Mouse (Mus musculus): ENCODE results near the gene Ric3. TPM values are rescaled to one million over a fixed set of nuclear protein-coding genes. Genes with fewer than 3 reads are reported as not detected.
A peak's percentile ranks its signal among the peaks of the same experiment; 100 is the strongest.

Gene Ric3
- polyA plus RNA-seq, 1 experiment from 2014 or later = 19.8 TPM

- Histone ChIP-seq H3K27me3 (ENCODE audit: low read depth, poor library complexity, severe bottlenecking) (no peaks in the 10 kb centered on the region), H3K27ac (replicated peaks) (no peak overlapping the region), H3K9me3 (replicated peaks) (no peaks in the 10 kb centered on the region), H3K4me3 (no peak overlapping the region), H3K4me1 (no peaks in the 10 kb centered on the region), H3K36me3 (peaks cover 37% of the 10 kb centered on the region)
- no peak for DNase-seq (ENCODE audit: low spot score)
- 84% methylated on average over 8 of the region's 8 CpGs for WGBS
These were observed 44.9 kb downstream of the Ric3 start for GRCm38 (mm10) chr7:109038121-109038735.

GRCm38 (mm10) chr7:109032054-109032453 lies 51.1 kb downstream of the Ric3 start:
- Histone ChIP-seq H3K4me3 (no peak overlapping the region), H3K27ac (replicated peaks) (no peak overlapping the region), H3K36me3 (peaks cover 33% of the 10 kb centered on the region), H3K4me1 (no peaks in the 10 kb centered on the region), H3K27me3 (ENCODE audit: low read depth, poor library complexity, severe bottlenecking) (no peaks in the 10 kb centered on the region), H3K9me3 (replicated peaks) (no peaks in the 10 kb centered on the region)
- WGBS = 84% methylated on average over 2 of the region's 2 CpGs
- DNase-seq (ENCODE audit: low spot score) = no peak

- Histone ChIP-seq H3K36me3 (peaks cover 35% of the 10 kb centered on the region), H3K27ac (replicated peaks) (no peak overlapping the region), H3K4me1 (no peaks in the 10 kb centered on the region), H3K4me3 (no peak overlapping the region), H3K9me3 (replicated peaks) (no peaks in the 10 kb centered on the region), H3K27me3 (ENCODE audit: low read depth, poor library complexity, severe bottlenecking) (no peaks in the 10 kb centered on the region)
- 85% methylated on average over 3 of the region's 3 CpGs for WGBS
- DNase-seq (ENCODE audit: low spot score) = no peak
These were observed 51.8 kb downstream of the Ric3 start for GRCm38 (mm10) chr7:109031331-109031730.

GRCm38 (mm10) chr7:109029961-109030465 lies 53.1 kb downstream of the Ric3 start:
- Histone ChIP-seq H3K36me3 (peaks cover 34% of the 10 kb centered on the region), H3K9me3 (replicated peaks) (no peaks in the 10 kb centered on the region), H3K4me1 (no peaks in the 10 kb centered on the region), H3K4me3 (no peak overlapping the region), H3K27me3 (ENCODE audit: low read depth, poor library complexity, severe bottlenecking) (no peaks in the 10 kb centered on the region), H3K27ac (replicated peaks) (no peak overlapping the region)
- WGBS = 87% methylated on average over 6 of the region's 6 CpGs
- no peak for DNase-seq (ENCODE audit: low spot score)

- no peak overlapping the region for H3K4me3 ChIP-seq
- no peaks in the 10 kb centered on the region for H3K4me1 ChIP-seq
- no peaks in the 10 kb centered on the region for H3K9me3 ChIP-seq (replicated peaks)
- H3K27me3 ChIP-seq (ENCODE audit: low read depth, poor library complexity, severe bottlenecking) = no peaks in the 10 kb centered on the region
- DNase-seq (ENCODE audit: low spot score) = peak; percentile 47
- no peak overlapping the region for H3K27ac ChIP-seq (replicated peaks)
- WGBS = 32% methylated on average over 6 of the region's 6 CpGs
- peaks cover 30% of the 10 kb centered on the region for H3K36me3 ChIP-seq
These were observed 54.9 kb downstream of the Ric3 start for GRCm38 (mm10) chr7:109028204-109028603.

GRCm38 (mm10) chr7:109027721-109028120 lies 55.4 kb downstream of the Ric3 start:
- Histone ChIP-seq H3K4me1 (no peaks in the 10 kb centered on the region), H3K27ac (replicated peaks) (no peak overlapping the region), H3K9me3 (replicated peaks) (no peaks in the 10 kb centered on the region), H3K36me3 (peaks cover 30% of the 10 kb centered on the region), H3K27me3 (ENCODE audit: low read depth, poor library complexity, severe bottlenecking) (no peaks in the 10 kb centered on the region), H3K4me3 (no peak overlapping the region)
- WGBS = 97% methylated on average over 7 of the region's 7 CpGs
- DNase-seq (ENCODE audit: low spot score) = no peak

GRCm38 (mm10) chr7:109026976-109027375 lies 56.2 kb downstream of the Ric3 start:
- H3K27ac ChIP-seq (replicated peaks) = no peak overlapping the region
- H3K4me3 ChIP-seq = no peak overlapping the region
- 93% methylated on average over 9 of the region's 9 CpGs for WGBS
- DNase-seq (ENCODE audit: low spot score) = no peak
- H3K9me3 ChIP-seq (replicated peaks) = no peaks in the 10 kb centered on the region
- H3K36me3 ChIP-seq = peaks cover 30% of the 10 kb centered on the region
- H3K27me3 ChIP-seq (ENCODE audit: low read depth, poor library complexity, severe bottlenecking) = no peaks in the 10 kb centered on the region
- no peaks in the 10 kb centered on the region for H3K4me1 ChIP-seq

GRCm38 (mm10) chr7:109025743-109026142 lies 57.4 kb downstream of the Ric3 start:
- 88% methylated on average over 7 of the region's 7 CpGs for WGBS
- Histone ChIP-seq H3K36me3 (peaks cover 30% of the 10 kb centered on the region), H3K27ac (replicated peaks) (no peak overlapping the region)

GRCm38 (mm10) chr7:109021428-109021827 lies 61.7 kb downstream of the Ric3 start:
- WGBS = 17% methylated on average over 3 of the region's 3 CpGs
- Histone ChIP-seq H3K27me3 (ENCODE audit: low read depth, poor library complexity, severe bottlenecking) (0 out of 2 replicates have a peak, but pooled peaks cover 4% of the 10 kb centered on the region), H3K4me1 (peaks cover 5% of the 10 kb centered on the region; the same call in 1 of the 2 replicates), H3K4me3 (no peak overlapping the region), H3K9me3 (replicated peaks) (no peaks in the 10 kb centered on the region), H3K27ac (replicated peaks) (no peak overlapping the region), H3K36me3 (peaks cover 12% of the 10 kb centered on the region)
- peak; percentile 74 for DNase-seq (ENCODE audit: low spot score)

More at GRCm38 (mm10) chr7:109025743-109026142, 57.4 kb downstream of the Ric3 start:
- H3K27me3 ChIP-seq (ENCODE audit: low read depth, poor library complexity, severe bottlenecking) = no peaks in the 10 kb centered on the region
- no peaks in the 10 kb centered on the region for H3K4me1 ChIP-seq
- no peak overlapping the region for H3K4me3 ChIP-seq
- DNase-seq (ENCODE audit: low spot score) = no peak
- H3K9me3 ChIP-seq (replicated peaks) = no peaks in the 10 kb centered on the region

- Histone ChIP-seq H3K4me3 (no peak overlapping the region), H3K27me3 (ENCODE audit: low read depth, poor library complexity, severe bottlenecking) (peaks cover 13% of the 10 kb centered on the region), H3K9me3 (replicated peaks) (no peaks in the 10 kb centered on the region), H3K36me3 (0 out of 2 replicates have a peak, but pooled peaks cover under 1% of the 10 kb centered on the region), H3K27ac (replicated peaks) (no peak overlapping the region), H3K4me1 (peaks cover 8% of the 10 kb centered on the region; the same call in 1 of the 2 replicates)
- WGBS = 88% methylated on average over 7 of the region's 7 CpGs
- DNase-seq (ENCODE audit: low spot score) = no peak
These were observed 63.9 kb downstream of the Ric3 start for GRCm38 (mm10) chr7:109019243-109019642.

- Histone ChIP-seq H3K27ac (replicated peaks) (no peak overlapping the region), H3K4me1 (peaks cover 29% of the 10 kb centered on the region), H3K27me3 (ENCODE audit: low read depth, poor library complexity, severe bottlenecking) (peaks cover 39% of the 10 kb centered on the region), H3K4me3 (no peak overlapping the region), H3K36me3 (no peaks in the 10 kb centered on the region), H3K9me3 (replicated peaks) (no peaks in the 10 kb centered on the region)
- WGBS = 61% methylated on average over 5 of the region's 5 CpGs
- no peak for DNase-seq (ENCODE audit: low spot score)
These were observed 66.7 kb downstream of the Ric3 start for GRCm38 (mm10) chr7:109016378-109016923.

- no peaks in the 10 kb centered on the region for H3K9me3 ChIP-seq (replicated peaks)
- DNase-seq (ENCODE audit: low spot score) = no peak
- H3K4me3 ChIP-seq = no peak overlapping the region
- H3K36me3 ChIP-seq = no peaks in the 10 kb centered on the region
- WGBS = 89% methylated on average over 7 of the region's 7 CpGs
- H3K27ac ChIP-seq (replicated peaks) = no peak overlapping the region
- H3K4me1 ChIP-seq = peaks cover 42% of the 10 kb centered on the region
- peaks cover 55% of the 10 kb centered on the region for H3K27me3 ChIP-seq (ENCODE audit: low read depth, poor library complexity, severe bottlenecking)
These were observed 68.3 kb downstream of the Ric3 start for GRCm38 (mm10) chr7:109014851-109015250.

- WGBS = 44% methylated on average over 4 of the region's 4 CpGs
- Histone ChIP-seq H3K27ac (replicated peaks) (0 out of 2 replicates have a peak overlapping the region, but pooled peaks have one; percentile 28), H3K4me1 (peaks cover 42% of the 10 kb centered on the region), H3K27me3 (ENCODE audit: low read depth, poor library complexity, severe bottlenecking) (peaks cover 69% of the 10 kb centered on the region), H3K9me3 (replicated peaks) (no peaks in the 10 kb centered on the region), H3K36me3 (no peaks in the 10 kb centered on the region), H3K4me3 (no peak overlapping the region)
- no peak for DNase-seq (ENCODE audit: low spot score)
These were observed 70.0 kb downstream of the Ric3 start for GRCm38 (mm10) chr7:109012998-109013625.
